Mouse (Mus musculus) heart, postnatal 0 days (tissue): Measurements from ENCODE around the gene Pdzd3. TPM values are rescaled to one million over a fixed set of nuclear protein-coding genes. Genes with fewer than 3 reads are reported as not detected.

Experiments used
- ATAC-seq: fragments of 200-750 bp; cut with Nextera tagmentation; 2 replicates; pipeline ENCODE4 v1.8.0; 2017; ENCODE audit warnings: low read depth, moderate number of reproducible peaks, moderate library complexity; ENCODE audit not compliant: insufficient read depth
- DNase-seq: peaks from one replicate; pipeline ENCODE4 v3.0.0-alpha.2; 2016; ENCODE audit warnings: low spot score
- H3K27ac ChIP-seq: fragments of 300-500 bp; sonication (generic); 2 replicates; pipeline ENCODE4 v1.5.1; 2014; ENCODE audit warnings: low read depth, mild to moderate bottlenecking
- H3K27me3 ChIP-seq: fragments of 300-500 bp; sonication (generic); 2 replicates; pipeline ENCODE4 v1.6.1; 2014; ENCODE audit warnings: low read length, mixed read lengths; ENCODE audit not compliant: control insufficient read depth, insufficient read depth
- H3K36me3 ChIP-seq: fragments of 300-500 bp; sonication (generic); replicated peaks from 2 replicates; pipeline ENCODE4 v1.6.1; 2014; ENCODE audit warnings: low read length, mixed read lengths; ENCODE audit not compliant: control insufficient read depth, insufficient read depth
- H3K4me1 ChIP-seq: fragments of 300-500 bp; sonication (generic); 2 replicates; pipeline ENCODE4 v1.6.1; 2014; ENCODE audit warnings: antibody characterized with exemption; ENCODE audit not compliant: control insufficient read depth, insufficient read depth
- H3K4me2 ChIP-seq: fragments of 300-500 bp; sonication (generic); 2 replicates; pipeline ENCODE4 v1.6.1; 2014; ENCODE audit warnings: low read depth, mild to moderate bottlenecking, low read length, moderate library complexity
- H3K4me3 ChIP-seq: fragments of 300-500 bp; sonication (generic); 2 replicates; pipeline ENCODE4 v1.5.1; 2014; ENCODE audit warnings: low read depth, low read length
- H3K9ac ChIP-seq: fragments of 300-500 bp; sonication (generic); replicated peaks from 2 replicates; pipeline ENCODE4 v1.6.1; 2014; ENCODE audit warnings: low read depth, low read length, mixed read lengths
- H3K9me3 ChIP-seq: fragments of 300-500 bp; sonication (generic); replicated peaks from 2 replicates; pipeline ENCODE4 v1.6.1; 2016; ENCODE audit warnings: low read length; ENCODE audit not compliant: control insufficient read depth
- CTCF ChIP-seq: IDR thresholded peaks from 2 replicates; pipeline ENCODE4 v1.5.1; 2016; ENCODE audit warnings: antibody characterized with exemption, control low read depth, low read depth
- EP300 ChIP-seq: IDR thresholded peaks from 2 replicates; pipeline ENCODE4 v1.6.1; 2016; ENCODE audit warnings: antibody characterized with exemption, low read depth
- WGBS: fragments of 180-500 bp; shearing (Covaris S2); extraction: QIAGEN DNeasy Blood & Tissue Kit; methylation state at CpG from one replicate; pipeline ENCODE4 v1.1.7; 2014; 5-methylcytosine and 5-hydroxymethylcytosine counted together
- polyA plus RNA-seq: library from polyadenylated mRNA; unstranded; fragments of >200 nt; fragmentation: Nextera tagmentation; extraction: Ambion mirVana; gene quantifications from 2 replicates; pipeline ENCODE4 v1.2.1, GENCODE M21; 2015
- total RNA-seq: library from RNA; depleted of rRNA; stranded (reverse); fragments of >200 nt; gene quantifications from 2 replicates; pipeline ENCODE4 v1.2.3, GENCODE M21; 2014; ENCODE audit warnings: low replicate concordance

Pdzd3 gene
- total and polyA plus RNA-seq, 2 experiments from 2014 or later: 0.07 TPM; not detected in 1

DNA sequence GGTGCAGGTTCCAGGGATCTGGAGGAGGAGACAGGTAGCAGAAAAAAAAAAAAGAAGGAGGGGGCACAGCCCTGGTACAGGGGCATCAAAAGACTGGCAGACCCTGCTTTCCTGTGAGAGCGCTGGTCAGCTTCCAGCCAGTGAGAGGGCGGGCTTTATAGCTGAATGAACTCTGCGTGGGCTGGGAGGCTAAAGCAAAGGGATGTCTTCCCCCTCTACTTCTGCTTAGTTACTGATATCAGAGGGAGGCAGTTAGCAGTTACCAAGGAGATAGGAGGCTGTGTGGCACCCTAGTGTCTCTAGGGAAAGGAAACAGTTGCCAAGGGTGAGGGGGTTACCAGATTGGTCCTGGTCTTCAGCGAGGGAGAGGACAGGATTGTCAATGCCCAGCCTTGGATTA is 826 bp downstream of the Pdzd3 start:
- DNase-seq (no peak), ATAC-seq (no peak)
- 59% methylated on average over 4 of the region's 4 CpGs for WGBS
- no peaks in the 10 kb centered on the region for H3K9me3 ChIP-seq
- H3K4me2 ChIP-seq: no peak overlapping the region
- no peaks in the 10 kb centered on the region for H3K36me3 ChIP-seq
- TF ChIP-seq EP300: no peak
- TF ChIP-seq CTCF: no peak
- no peak overlapping the region for H3K4me3 ChIP-seq
- no peaks in the 10 kb centered on the region for H3K4me1 ChIP-seq
- H3K9ac ChIP-seq: no peak overlapping the region
- H3K27me3 ChIP-seq: no peaks in the 10 kb centered on the region
- H3K27ac ChIP-seq: no peak overlapping the region

DNA sequence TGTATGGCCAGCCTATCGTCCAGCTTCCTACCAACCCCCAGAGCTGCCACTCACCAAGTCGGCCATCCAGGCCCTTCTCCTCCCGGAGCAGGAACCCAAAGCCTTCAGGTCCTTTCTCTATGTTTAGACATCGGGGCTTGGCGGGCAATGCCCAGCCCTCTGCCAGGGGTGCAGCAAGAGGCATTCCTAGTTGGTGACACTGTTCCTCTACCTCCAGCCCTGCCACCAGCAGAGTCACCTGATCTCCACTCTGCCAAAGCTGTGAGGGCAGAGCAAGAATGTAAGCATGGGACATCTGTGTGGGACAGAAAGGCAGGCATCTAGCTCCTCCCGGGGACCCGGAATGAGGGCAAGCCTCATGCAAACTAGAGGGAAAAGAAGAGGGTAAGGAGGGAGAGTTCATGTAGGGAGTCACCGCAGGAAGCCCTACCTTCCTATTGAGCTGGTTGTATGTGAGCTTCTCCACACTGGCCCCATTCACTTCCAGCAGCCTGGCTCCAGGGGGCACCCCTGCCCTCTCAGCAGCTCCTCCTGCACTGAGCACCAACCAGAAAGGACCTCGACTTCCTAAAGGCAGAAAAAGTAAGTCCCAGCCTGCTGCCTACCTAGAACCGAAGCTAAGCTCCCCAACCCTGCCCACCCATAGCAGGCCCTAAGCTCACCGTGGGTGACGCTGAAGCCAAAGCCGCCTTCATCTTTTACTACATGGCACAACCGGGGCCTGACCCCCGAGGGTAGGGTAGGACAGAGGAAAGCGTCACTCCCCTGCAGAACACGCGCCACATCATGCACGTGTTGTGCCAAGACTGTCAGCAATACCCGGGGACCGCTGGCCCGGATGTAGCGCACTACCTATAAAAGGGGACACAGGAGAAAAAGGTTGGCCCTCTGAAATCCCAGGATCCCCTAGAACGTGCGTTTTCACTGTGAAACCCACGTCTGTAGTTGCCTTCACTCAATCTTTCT is 1.8 kb downstream of the Pdzd3 start:
- no peaks in the 10 kb centered on the region for H3K4me1 ChIP-seq
- 33% methylated on average over 26 of the region's 26 CpGs for WGBS
- TF ChIP-seq EP300: no peak
- peak; percentile 65 for TF ChIP-seq CTCF
- H3K4me3 ChIP-seq: no peak overlapping the region
- H3K9ac ChIP-seq: no peak overlapping the region
- peak; percentile 88 for ATAC-seq
- DNase-seq: peak; percentile 79
- peak overlapping the region; percentile 41 for H3K4me2 ChIP-seq
- H3K27ac ChIP-seq: 0 out of 2 replicates have a peak overlapping the region, but pooled peaks have one; percentile 28
- no peaks in the 10 kb centered on the region for H3K36me3 ChIP-seq
- no peaks in the 10 kb centered on the region for H3K9me3 ChIP-seq
- no peaks in the 10 kb centered on the region for H3K27me3 ChIP-seq

DNA sequence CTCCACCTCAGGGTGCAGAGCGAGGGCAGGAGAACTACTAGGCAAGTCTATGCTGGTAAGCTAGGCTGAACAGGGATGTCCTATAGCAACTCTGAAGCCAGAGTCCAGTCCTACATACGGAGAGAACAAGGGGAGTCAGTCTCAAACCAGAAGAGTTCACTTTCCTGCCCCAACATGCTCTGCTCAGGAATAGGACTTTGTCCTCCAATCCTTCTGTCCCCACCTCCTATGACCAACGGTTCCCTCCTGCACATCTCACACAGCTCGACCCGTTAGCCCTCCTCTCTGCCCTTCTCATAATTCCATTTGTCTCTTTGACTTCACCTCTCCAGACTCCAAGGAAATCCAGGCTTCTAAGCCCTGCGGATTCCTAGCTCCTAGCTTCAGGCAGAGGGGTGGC is 3.4 kb downstream of the Pdzd3 start:
- Histone ChIP-seq H3K4me1 (no peaks in the 10 kb centered on the region), H3K4me3 (no peak overlapping the region), H3K36me3 (no peaks in the 10 kb centered on the region), H3K4me2 (no peak overlapping the region), H3K9ac (no peak overlapping the region), H3K9me3 (no peaks in the 10 kb centered on the region), H3K27me3 (no peaks in the 10 kb centered on the region), H3K27ac (no peak overlapping the region)
- DNase-seq (no peak), ATAC-seq (no peak)
- TF ChIP-seq CTCF (no peak), EP300 (no peak)
- 77% methylated on average over 6 of the region's 6 CpGs for WGBS

DNA sequence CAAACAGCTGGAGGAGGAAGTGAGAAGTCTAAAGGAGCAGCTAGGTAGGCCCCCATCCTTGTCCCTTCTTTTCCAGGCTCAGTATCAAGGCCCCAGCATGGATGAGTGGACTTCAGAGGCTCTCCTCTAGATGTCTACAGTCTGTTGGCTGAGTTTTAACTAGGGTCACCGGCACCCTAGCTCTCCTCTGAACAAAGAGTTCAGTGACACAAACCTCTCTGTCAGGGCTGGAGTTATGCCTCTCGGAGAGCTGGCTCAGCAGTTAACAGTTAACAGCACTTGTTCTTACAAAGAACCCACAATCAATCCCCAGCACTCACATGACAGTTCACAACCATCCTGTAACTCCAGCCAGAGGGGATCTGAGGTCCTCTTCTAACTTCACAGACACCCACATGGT is 7.7 kb downstream of the Pdzd3 start:
- ATAC-seq (no peak), DNase-seq (no peak)
- Histone ChIP-seq H3K9ac (no peak overlapping the region; the same call in 1 of the 2 replicates), H3K9me3 (no peaks in the 10 kb centered on the region), H3K4me2 (no peak overlapping the region), H3K27me3 (no peaks in the 10 kb centered on the region), H3K27ac (no peak overlapping the region), H3K4me3 (no peak overlapping the region), H3K4me1 (no peaks in the 10 kb centered on the region), H3K36me3 (no peaks in the 10 kb centered on the region)
- 44% methylated on average over 2 of the region's 2 CpGs for WGBS
- TF ChIP-seq EP300 (no peak), CTCF (no peak)

DNA sequence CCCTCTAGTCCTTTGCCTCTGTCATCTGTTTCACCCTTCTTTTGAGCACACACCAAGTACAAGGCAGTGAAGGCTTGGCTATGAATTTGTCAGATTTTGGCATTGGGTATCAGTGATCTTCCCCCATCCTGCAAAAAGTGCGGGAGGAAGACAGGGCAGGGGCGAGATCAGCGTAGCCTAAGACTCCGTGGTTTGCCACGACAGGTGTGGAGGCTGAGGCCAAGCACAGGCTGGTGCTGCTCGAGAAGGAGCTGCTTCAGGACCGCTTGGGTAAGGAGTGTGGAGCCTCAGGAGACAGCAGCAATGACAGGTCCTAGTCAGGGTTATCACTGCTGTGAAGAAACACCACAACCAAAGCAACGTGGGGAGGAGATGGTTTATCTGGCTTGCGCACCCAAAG is 9.9 kb downstream of the Pdzd3 start:
- no peaks in the 10 kb centered on the region for H3K4me1 ChIP-seq
- H3K27ac ChIP-seq: no peak overlapping the region
- 55% methylated on average over 9 of the region's 9 CpGs for WGBS
- TF ChIP-seq CTCF (no peak), EP300 (no peak)
- H3K9ac ChIP-seq: no peak overlapping the region; the same call in 1 of the 2 replicates
- no peaks in the 10 kb centered on the region for H3K36me3 ChIP-seq
- DNase-seq (no peak), ATAC-seq (no peak)
- H3K4me3 ChIP-seq: no peak overlapping the region
- no peak overlapping the region for H3K4me2 ChIP-seq
- no peaks in the 10 kb centered on the region for H3K9me3 ChIP-seq
- H3K27me3 ChIP-seq: no peaks in the 10 kb centered on the region
